Mouse (Mus musculus): ENCODE data around the gene Pla2g10. TPM values are rescaled to one million over a fixed set of nuclear protein-coding genes. Genes with fewer than 3 reads are reported as not detected.
"Not testable (repeated sequence)": the region's sequence is repeated elsewhere in the genome, so short reads cannot be mapped to it uniquely, and the experiment has no call there.

Gene Pla2g10
- polyA plus RNA-seq (2012; rRNA removed), result 14.4 and 18.5 TPM in 2 replicates

DNA sequence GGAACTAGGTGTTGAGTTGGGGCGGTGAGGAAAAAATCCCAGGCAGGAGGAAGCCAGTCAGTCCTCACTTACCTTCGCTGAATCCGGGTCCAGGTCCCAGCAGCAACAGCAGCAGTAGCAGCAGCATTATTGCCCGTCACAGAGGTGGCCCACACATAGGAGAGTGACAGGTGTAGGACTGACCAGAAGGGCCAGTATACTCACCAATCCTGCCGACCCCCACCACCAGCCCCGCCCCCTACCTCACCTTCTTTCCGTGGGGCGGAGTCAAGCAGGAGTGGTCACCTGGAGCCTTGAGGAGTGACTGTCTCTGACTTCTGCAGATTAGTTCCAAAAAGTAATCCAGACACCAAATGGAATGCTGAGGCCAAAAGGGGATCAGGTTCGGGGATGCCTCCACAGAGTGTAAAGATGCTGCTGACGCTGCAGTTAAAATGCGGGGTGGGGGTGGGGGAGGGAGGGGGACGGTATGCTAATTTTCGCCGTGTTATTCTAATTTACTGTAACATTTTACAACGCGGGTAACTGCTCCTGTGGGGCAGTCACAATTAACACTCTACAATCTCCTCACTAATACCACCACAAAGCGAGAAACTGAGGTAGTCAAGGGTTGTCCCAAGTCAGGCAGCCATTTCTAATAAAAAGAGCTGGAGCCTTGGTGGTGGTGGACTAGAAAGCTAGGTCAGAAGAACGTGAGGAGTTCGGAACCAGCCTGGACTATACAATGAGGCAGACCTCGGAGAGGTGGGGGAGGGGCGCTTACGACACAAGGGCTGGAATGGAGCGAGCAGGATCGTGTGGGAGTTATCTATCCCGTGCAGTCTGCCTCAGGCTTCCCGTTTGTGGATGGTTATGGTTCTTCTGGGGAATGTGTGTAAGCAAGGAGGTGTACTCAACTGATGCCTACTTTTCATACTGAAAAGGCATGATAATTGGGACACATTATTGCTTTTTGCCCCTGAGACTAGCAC is at the start of gene Pla2g10:
Gene Pla2g10, minus strand, starts transcription at position 699 of the 971 bp plus-strand sequence.
- no peak for DNase-seq (ENCODE audit: low read depth, low spot score)
- WGBS, result 9% methylated on average over 26 of the region's 26 CpGs

DNA sequence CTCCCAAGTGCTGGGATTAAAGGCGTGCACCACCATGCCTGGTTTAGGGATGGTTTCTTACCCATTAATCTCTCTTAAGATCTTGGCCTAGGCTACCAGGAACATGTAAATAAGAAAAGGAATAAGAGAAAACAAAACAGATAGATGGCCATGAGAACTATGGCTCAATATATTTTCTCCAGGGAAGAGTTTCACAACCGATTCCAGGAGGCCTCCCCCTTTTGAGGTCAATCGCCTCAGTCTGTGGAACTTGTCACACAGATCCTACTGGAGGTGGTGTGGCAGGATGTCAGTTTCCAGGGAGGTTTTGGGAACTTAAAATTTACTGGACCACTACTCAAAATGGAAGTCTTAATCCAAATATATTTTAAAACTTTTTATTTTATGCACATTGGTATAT is 43.9 kb upstream of the Pla2g10 start:
- WGBS, result 76% methylated on average over 3 of the region's 3 CpGs
- not testable (repeated sequence) for DNase-seq (ENCODE audit: low read depth, low spot score)

DNA sequence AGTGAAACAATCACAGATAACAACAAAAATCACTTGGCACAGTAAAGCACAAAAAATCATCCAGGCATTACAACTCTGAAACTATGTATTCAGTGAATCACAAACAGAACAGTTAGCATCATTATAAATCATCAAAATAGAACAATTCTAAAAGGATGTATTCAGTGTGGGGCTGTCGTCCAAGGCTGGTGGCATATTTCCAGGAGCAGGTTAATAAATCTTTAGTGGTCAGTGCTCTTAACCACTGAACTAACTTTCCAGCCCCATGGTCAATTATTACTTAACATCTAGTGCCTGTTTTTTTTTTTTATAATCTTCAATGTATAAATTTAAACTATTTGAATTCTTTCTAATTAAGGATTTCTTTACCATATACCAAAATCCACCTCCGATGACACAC is 43.2 kb upstream of the Pla2g10 start:
- not testable (repeated sequence) for DNase-seq (ENCODE audit: low read depth, low spot score)
- WGBS, result 58% methylated on average over 2 of the region's 2 CpGs

- 72% methylated on average over 5 of the region's 5 CpGs for WGBS
- DNase-seq (ENCODE audit: low read depth, low spot score), result not testable (repeated sequence)
Measured at GRCm38 (mm10) chr16:13772051-13772450, 41.3 kb upstream of the Pla2g10 start.

- WGBS, result 57% methylated on average over 4 of the region's 4 CpGs
- DNase-seq (ENCODE audit: low read depth, low spot score), result not testable (repeated sequence)
Measured at GRCm38 (mm10) chr16:13771603-13772002, 40.8 kb upstream of the Pla2g10 start.

DNA sequence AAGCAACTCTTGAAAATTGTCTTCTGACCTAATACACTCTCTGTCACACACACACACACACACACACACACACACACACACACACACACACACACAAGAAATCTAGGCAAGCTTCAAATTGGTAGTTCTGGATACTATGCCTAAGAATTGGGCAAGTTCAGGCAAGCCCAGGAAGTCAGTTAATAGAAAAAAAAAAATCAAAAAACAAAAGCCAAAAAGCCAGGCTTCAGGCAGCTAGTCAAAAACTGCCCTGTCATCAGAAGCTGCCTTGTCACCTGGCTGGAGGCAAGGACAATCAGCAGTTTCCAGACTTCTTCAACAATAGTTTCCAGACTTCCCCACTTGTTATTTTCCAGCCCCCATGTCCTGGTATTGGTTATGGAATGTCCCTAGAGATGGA is 35.6 kb upstream of the Pla2g10 start:
- DNase-seq (ENCODE audit: low read depth, low spot score), result no peak

DNA sequence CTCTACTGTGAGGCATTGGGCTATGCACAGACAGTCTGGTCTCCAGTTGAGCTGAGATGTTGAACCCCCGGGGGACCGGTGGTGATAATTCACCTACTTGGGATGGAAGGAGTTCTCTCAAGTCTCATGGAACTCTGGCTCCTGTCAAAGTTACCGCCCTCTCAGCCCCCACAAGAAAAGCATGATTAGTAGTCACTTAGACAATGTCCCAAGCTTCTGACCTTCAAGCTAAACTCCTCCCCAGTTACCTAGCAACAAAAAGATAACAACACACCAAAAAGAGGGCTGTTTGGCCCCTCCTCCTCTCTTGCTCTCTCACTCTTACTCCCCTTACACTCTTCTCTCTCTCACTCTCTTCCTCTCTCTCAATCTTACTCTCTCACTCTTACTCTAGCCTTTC is 33.7 kb upstream of the Pla2g10 start:
- no peak for DNase-seq (ENCODE audit: low read depth, low spot score)
- 83% methylated on average over 3 of the region's 3 CpGs for WGBS

DNA sequence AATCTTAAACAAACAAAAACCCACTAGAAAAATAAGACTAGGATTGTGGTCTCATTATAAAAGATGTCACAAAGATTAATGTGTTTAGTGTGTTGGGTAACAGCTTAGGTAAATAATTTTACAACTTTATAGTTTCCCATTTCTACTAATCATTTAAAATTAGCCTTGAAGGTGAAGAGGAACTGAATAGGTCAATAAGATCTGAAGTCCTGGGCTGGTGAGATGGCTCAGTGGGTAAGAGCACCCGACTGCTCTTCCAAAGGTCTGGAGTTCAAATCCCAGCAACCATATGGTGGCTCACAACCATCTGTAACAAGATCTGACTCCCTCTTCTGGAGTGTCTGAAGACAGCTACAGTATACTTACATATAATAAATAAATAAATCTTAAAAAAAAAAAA is 32.0 kb upstream of the Pla2g10 start:
- 59% methylated on average over 1 of the region's 1 CpGs for WGBS
- DNase-seq (ENCODE audit: low read depth, low spot score), result not testable (repeated sequence)

DNA sequence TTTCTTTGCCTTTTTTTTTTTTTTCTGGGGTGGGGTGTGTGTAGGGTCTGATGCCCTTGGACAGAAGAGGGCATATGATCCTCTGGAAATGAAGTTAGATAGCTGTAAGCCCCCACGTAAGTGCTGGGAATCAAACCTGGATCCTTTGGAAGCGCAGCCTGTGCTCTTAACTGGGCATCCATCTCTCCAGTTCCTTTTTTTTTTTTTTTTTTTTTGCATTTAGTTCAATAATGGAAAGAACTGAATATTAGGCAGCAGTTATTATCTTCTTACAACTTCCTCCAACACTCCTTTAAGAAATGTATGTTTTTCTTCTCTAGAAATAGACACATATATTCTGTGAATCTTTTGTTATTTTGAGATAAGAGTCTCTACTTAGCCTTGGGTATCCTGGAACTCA is 27.0 kb upstream of the Pla2g10 start:
- DNase-seq (ENCODE audit: low read depth, low spot score), result no peak
- WGBS, result 100% methylated on average over 2 of the region's 2 CpGs

DNA sequence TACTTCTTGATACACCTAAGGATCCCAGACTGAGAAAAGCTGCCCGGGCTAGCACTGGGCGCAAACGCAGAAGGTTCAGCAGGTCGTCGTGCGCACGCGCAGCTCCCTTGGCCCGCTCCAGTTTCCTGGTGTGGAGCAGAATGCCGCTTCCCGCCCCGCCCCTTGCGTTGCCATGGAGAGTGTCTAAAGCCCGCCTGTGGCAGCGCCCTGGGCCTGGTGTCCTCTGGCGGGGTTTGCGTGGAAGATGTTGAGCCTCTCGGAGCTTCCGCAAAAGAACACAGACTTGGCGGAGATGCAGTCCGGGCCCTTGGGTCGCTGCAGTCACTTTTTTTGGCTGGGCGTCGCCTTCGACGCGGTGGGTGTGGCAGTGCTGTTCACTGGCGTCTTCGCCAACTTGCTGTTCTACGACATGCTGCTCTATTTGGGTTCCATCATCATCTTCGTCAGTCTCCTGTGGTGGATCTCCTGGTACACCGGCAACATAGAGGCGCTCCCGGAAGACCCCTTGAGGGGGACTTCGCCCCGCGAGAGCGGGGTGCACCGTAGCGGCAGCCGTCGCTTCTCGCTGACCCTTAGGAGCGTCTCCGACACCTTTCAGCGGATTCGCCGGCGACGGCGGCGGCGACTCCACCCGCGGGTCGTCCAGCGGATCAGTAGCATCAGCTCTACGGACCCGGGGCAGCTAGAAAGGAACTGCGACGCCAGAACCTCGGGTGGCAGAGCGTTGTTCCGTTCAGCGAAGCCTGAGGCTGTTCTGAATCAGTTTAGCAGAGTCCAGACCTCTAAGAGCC is 23.8 kb upstream of the Pla2g10 start:
- WGBS, result 1% methylated on average over 65 of the region's 65 CpGs
- peak; percentile 85 for DNase-seq (ENCODE audit: low read depth, low spot score)

DNA sequence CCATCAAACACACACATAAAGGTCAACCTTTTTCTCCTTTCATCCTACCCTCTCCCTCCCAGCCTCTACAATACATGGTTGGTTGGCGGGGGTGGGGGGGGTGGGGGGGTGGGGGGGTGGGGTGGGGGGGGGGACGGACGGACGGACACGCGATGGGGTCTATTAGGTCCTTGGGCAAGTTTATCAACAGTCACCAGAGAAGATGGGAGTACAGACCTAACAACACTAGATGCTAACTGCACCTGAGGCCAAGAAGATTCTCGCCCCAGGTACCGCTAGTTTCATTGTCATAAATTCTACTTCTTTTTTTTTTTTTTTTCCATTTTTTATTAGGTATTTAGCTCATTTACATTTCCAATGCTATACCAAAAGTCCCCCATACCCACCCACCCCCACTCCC is 23.2 kb upstream of the Pla2g10 start:
- DNase-seq (ENCODE audit: low read depth, low spot score), result no peak
- WGBS, result 33% methylated on average over 8 of the region's 8 CpGs

DNA sequence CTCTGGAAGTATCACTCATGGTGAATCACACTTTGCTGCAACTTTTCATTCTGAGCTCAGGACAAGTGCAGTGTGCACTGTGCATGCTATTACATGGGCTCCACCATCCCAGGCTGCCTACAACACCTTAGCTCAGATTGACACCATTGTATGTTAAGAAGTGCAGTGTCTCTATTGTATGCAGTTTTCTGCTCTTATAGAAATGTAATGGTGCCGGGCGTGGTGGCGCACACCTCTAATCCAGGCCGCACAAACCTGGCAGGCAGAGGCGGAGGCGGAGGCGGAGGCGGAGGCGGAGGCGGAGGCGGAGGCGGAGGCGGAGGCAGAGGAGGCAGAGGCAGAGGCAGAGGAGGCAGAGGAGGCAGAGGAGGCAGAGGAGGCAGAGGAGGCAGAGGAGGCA is 19.8 kb upstream of the Pla2g10 start:
- DNase-seq (ENCODE audit: low read depth, low spot score), result no peak
- WGBS, result 65% methylated on average over 13 of the region's 13 CpGs

GRCm38 (mm10) chr16:13749981-13750380 is 19.2 kb upstream of the Pla2g10 start:
- WGBS, result 69% methylated on average over 3 of the region's 3 CpGs
- no peak for DNase-seq (ENCODE audit: low read depth, low spot score)

GRCm38 (mm10) chr16:13749306-13749705 is 18.5 kb upstream of the Pla2g10 start:
- no peak for DNase-seq (ENCODE audit: low read depth, low spot score)
- 67% methylated on average over 5 of the region's 5 CpGs for WGBS

DNA sequence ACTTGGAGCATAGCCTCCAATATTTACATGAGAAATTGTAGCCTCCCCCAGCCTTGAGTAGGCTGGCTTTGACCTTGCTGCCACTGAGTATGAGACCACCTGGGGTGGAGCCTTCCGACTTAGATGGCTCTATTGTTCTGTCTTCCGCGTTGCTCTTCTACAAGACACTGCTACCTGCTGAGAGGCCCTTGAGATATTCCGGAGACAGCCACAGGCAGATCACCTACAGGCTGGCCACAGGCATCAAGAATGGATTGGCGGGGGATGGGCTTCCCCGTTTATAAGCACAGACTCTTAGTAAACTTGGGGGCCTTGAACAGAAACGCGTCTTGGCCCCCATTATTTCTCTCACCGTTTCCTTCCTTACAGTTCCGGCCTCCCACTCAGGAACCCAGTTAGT is 18.0 kb upstream of the Pla2g10 start:
- not testable (repeated sequence) for DNase-seq (ENCODE audit: low read depth, low spot score)
- 39% methylated on average over 10 of the region's 10 CpGs for WGBS

- 76% methylated on average over 3 of the region's 3 CpGs for WGBS
- no peak for DNase-seq (ENCODE audit: low read depth, low spot score)
Measured at GRCm38 (mm10) chr16:13748124-13748523, 17.3 kb upstream of the Pla2g10 start.

GRCm38 (mm10) chr16:13747708-13748107 is 16.9 kb upstream of the Pla2g10 start:
- 92% methylated on average over 8 of the region's 8 CpGs for WGBS
- no peak for DNase-seq (ENCODE audit: low read depth, low spot score)

DNA sequence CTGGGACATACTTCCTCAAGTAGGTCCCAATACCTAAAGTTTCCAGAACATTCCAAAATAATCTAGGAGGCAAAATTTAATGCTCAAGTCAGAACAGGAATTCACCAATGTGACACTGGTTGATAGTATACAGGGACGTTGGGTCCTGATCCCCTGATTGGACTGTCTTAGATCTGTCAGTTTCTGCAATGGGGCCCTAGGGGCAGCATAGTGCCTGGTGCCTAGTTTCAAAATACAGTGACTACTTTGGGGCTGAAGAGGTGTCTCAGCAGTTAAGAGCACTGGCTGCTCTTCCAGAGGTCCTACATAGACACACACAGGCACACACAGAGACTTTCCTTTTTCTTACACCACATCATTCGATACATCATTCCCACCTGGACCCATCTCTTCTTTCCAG is 10.1 kb upstream of the Pla2g10 start:
- DNase-seq (ENCODE audit: low read depth, low spot score), result no peak
- WGBS, result 66% methylated on average over 2 of the region's 2 CpGs

DNA sequence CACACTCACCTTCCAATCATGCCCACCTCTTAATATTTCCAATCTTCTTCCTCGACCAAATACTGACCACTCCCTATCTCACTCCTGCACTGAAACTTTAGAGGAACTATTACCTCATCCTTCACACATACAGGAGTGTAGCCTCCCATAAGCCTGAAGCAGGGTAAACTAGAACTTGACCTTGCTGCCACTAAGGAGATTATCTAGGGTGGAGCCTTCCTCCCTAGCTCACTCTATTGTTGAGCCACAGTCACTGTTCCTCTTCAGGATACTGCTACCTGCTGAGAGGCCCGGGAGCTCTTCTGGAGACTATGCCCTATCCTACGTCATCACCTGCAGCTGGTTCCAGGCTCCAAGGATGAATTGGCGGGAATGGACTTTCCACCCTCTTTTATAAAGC is 8.3 kb upstream of the Pla2g10 start:
- WGBS, result 35% methylated on average over 4 of the region's 4 CpGs
- not testable (repeated sequence) for DNase-seq (ENCODE audit: low read depth, low spot score)

DNA sequence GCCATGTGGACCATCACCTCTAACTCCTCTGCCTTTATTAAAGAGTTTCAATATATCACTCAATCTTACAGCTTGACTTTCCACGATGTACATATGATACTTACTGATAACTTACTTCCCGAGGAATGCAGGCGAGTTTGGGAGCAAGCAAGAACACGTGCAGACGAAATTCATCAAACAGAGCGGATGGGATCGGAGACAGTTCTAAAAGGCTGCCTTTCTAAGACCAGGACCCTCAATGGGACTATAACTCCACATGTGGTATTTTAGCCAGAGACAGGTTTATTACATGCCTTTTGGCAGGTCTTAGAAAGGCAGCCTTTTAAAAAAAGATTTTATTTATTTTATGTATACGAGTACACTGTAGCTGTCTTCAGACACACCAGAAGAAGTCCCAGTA is 5.2 kb upstream of the Pla2g10 start:
- 73% methylated on average over 8 of the region's 8 CpGs for WGBS
- DNase-seq (ENCODE audit: low read depth, low spot score), result no peak
